Mouse (Mus musculus): ENCODE results near the gene Stxbp1.

The Stxbp1 gene

GRCm38 (mm10) chr2:32750887-32751664 lies 96.0 kb downstream of the Stxbp1 start:
- peak; percentile 88 for DNase-seq

- no peak for DNase-seq
Measured at GRCm38 (mm10) chr2:32750199-32750598, 96.8 kb downstream of the Stxbp1 start.

GRCm38 (mm10) chr2:32749082-32749481 lies 98.0 kb downstream of the Stxbp1 start:
- no peak for DNase-seq

- DNase-seq: no peak
Measured at GRCm38 (mm10) chr2:32744272-32744982, 102.6 kb downstream of the Stxbp1 start.

GRCm38 (mm10) chr2:32742173-32742531 lies 104.9 kb downstream of the Stxbp1 start:
- DNase-seq: no peak

- DNase-seq: no peak
Measured at GRCm38 (mm10) chr2:32741273-32742172, 105.5 kb downstream of the Stxbp1 start.

- DNase-seq: no peak
Measured at GRCm38 (mm10) chr2:32740916-32741272, 106.2 kb downstream of the Stxbp1 start, which contains the start of gene 6330409D20Rik. Gene 6330409D20Rik, minus strand, starts transcription at chr2:32741016.

GRCm38 (mm10) chr2:32739311-32739710 lies 107.7 kb downstream of the Stxbp1 start:
- no peak for DNase-seq

All from kidney, adult 18-20 months (tissue).